Mouse (Mus musculus): ENCODE measurements around the gene Cdk19.

The Cdk19 gene

DNA sequence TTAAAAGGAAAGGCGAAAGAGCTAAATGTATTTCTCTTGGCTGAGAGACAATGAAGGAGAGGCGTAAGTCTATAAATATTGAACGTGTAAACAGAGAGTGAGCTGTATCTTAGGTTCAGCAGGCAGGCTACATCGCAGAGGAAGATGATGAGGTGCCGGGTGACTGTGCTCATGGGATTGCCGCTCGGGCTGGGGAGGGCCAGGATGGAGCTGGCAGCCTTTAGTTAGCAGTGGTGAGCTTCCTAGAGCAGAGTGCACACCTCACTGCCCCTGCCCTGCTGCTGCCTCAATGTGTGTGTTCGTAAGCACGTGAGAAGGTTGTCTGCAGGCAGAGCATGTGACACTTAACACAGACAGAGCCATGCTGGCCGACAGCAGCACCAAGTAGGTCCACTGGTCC lies 101.4 kb downstream of the Cdk19 start:
- no peak for DNase-seq (ENCODE audit: low spot score in 2 of 2)

DNA sequence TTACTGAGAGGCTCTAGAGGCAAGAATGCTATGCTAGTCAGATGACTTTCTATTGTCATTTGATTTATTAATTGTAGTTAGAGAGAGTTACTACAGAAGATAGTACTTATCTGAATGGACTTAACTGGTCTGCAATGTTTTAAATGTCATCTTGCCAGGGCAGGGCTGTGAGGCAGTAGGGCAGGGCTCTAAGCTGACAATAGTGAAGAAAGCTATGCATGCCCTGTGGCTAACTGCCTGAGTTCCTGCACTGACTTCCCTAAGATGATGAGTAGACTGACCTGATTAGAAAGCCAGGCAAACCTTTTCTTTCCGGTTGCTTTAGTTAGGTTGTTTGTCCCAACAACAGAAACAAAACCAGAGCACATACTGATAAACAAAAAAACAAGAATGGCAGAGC lies 102.7 kb downstream of the Cdk19 start:
- DNase-seq (ENCODE audit: low spot score in 2 of 2) = no peak

DNA sequence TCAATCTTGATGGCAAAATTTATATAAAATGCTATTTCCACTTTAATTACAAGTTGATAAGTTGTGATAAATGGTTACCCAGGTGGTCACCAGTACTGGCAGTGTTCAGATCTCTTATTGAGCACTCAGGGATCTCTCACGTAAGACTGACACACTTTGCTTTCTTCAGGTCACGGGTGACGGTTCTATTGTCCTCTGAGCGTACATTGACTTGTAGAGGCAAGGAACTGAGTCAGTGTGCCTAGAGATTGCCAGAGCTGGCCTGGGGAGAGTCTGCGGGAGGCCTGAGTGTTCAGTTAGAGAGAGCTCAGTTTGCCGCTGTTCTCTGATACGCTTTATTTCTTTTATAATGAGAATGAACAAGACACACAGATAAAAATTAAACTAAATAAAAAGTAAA lies 104.0 kb downstream of the Cdk19 start:
- DNase-seq (ENCODE audit: low spot score in 2 of 2) = no peak

DNA sequence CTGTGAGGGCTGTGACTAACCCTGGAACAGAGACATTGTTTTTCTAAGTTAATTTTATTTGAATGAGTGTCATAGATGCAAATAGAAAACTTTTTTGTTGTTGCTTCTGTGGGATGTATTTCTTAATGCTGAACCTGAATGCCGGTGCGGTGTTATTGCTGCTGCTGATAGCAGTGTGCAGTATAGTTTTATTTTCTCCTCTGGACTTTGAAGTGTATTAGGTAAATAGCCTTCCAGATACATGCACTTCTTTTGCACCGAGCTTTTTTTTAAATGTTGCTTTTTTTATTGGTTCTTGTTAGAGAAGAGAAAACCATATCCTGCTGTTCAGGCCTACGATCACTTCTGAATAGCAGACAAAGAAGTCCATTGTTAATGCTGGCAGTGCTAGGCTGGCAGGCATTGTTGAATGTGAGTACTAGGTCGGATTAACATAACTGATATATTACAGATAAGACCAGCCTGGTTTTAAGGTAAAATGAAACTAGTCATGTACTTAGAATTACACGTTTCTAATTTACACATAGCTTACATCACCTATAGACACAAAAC lies 104.5 kb downstream of the Cdk19 start:
- DNase-seq (ENCODE audit: low spot score in 2 of 2) = no peak

DNA sequence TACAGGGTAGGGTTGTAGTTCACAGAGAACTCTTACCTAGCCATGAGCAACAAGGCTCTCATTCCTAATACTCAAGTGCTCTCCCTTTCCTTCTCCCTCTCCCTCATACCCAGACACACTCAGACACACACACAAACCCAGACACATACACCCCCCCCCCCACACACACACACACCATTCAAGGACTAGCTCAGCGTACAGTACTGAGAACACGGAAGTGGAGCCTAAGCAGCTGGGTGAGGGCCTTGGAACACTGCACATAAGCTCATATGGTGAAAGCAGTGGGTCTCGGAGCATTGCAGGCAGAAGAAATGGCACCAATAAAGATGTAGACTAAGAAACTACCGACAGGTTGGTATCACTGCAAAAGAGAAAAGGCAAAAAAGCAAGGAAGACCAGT lies 105.2 kb downstream of the Cdk19 start:
- no peak for DNase-seq (ENCODE audit: low spot score in 2 of 2)

DNA sequence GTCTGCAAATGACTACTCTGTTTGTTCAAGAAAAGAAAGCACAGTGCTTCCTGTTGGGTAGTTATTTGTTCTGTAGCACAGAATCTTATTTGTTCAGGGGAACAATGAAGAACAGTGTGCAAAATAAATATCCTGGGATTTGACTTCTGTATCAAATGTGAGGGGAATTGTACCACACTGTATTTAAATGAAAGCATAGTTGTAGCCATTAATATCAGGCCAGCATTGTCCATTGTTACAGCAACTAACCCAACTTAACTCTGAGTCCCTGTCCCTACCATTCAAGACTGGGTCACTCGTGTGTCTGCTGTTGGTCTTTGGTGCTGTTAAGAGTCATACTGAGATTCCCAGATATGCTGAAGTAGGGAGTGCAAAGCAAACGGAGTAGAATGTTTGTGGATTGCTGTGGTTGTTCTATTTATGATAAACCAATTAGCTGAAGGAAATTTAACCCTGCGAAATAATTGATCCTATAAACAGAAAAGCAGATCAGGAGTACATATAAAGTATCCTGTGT lies 106.8 kb downstream of the Cdk19 start:
- no peak for DNase-seq (ENCODE audit: low spot score in 2 of 2)

DNA sequence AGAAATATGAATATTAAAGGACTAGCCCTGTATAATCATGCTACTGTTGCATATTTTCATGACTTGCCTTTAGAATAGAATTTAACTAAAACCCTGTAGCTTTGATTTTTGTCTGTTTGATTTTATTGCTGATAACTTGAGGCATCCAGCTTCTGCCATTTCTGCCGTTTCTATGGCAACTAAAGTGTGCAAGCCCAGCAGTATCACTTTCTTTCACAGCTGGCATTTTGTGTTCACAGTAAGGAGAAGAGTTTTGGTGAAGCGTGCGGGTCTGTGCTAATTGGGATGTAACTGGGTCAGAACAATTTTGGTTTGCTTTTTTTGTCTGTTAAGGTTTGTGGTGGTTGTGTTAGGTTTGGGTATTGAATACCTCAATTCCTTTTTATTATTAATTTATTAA lies 107.3 kb downstream of the Cdk19 start:
- no peak for DNase-seq (ENCODE audit: low spot score in 2 of 2)

DNA sequence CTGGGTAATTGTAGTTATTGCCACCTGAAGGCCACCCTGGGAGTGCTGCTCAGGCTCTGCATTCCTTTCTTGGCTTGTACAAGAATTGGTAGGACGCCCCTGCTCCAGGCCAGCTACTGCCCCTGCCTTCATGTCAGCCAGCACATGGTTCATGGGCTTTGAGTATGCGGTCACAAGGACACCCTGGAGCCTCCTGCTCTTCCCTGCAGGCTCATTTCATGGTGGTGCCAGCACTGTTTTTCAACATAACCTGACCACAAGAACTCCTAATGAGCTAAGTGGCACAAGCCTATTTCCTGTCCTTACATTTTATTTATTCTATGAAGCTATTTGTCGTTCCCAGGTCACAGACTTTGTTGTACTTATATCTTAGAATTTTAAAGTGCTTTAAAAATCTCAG lies 107.9 kb downstream of the Cdk19 start:
- no peak for DNase-seq (ENCODE audit: low spot score in 2 of 2)

DNA sequence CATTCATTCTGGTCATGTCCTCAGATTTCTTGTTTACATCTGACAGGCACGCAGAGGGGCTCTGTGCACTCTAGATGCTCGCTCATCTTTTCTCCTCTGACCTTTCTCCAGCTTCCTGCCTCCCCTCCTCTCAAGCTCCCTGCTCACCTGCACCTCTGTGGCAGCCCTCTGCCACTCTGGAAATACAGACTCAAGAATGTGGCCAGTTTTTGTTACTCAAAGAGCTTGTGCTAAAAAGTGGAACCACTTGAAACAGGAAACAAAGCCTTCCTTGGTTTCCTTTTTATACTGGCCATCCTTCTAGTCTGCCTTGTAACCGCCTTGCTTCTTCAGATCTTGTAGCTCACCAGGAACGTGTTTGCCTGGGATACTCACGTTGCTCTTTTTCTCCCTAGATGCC lies 108.6 kb downstream of the Cdk19 start:
- DNase-seq (ENCODE audit: low spot score in 2 of 2) = no peak

DNA sequence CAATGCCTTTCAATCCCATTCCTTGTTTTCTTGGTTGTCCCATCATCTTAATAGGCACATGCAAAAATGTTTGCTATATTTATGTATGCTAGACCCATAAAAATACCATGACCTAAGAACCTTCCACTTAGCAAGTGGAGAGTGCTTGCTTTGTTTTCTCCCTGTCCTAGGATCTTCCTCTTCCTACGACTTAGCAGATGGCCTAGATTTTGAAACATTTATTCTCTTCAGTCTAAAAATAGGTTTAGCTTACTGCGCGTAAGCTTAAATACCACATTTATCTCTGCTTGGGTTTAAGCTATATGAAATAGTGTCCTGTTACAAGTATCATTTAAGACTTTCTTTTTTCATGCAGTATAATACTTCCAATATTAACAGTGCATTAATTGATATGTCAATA lies 109.1 kb downstream of the Cdk19 start:
- DNase-seq (ENCODE audit: low spot score in 2 of 2) = no peak

DNA sequence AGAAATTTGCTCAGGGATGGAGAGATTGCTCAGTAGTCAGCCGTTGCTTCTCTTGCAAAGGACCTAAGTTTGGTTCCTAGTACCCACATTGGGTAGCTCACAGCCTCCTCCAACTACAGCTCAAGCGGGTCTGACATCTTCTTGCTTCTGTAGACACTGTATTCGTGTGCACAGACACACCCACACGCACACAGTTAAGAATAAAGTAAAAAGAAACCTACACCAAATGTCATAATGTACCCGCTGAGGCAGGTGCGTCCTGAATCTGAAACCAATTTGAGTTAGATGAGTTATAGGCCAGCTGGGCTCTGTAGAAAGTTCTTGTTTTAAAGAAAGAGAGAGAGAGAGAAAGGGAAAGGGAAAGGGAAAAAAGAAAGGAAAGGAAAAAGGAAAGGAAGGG lies 110.2 kb downstream of the Cdk19 start:
- no peak for DNase-seq (ENCODE audit: low spot score in 2 of 2)

DNA sequence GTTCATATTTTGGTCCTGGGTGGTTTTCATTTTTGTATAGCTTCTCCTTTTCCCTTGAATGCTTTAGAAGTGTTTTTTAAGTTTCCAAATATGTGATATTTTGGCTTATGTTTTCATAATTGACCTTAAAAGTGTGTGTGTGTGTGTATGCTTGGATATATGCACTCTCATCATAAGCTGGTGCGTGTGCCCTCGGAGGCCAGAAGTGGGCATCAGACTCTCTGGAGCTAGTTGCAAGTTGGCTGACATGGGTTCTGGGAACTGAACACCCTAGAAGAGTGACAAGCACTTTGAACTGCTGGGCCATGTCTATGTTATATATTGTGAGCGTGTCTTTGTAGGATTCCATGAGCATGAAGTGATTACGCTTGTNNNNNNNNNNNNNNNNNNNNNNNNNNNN lies 110.8 kb downstream of the Cdk19 start:
- no peak for DNase-seq (ENCODE audit: low spot score in 2 of 2)

DNA sequence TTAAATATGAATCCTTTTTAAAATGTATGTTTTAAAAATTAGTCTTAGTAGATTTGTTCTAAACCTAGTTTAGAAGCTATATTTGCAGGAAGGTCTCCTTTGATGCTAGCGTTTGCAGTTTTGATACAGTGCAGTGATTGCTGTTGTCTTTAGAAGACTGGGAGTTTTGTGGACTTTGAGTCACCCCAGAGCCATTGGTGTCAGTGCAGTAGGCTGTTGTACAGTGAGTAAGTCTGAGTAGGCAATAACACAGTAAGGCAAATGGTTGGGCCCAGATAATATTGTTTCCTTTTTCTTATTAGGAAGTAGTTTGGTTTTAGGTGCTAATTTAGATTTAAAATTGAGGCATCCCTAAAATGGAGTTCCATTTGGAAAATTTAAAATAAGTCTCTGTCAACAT lies 117.8 kb downstream of the Cdk19 start:
- no peak for DNase-seq (ENCODE audit: low spot score in 2 of 2)

DNA sequence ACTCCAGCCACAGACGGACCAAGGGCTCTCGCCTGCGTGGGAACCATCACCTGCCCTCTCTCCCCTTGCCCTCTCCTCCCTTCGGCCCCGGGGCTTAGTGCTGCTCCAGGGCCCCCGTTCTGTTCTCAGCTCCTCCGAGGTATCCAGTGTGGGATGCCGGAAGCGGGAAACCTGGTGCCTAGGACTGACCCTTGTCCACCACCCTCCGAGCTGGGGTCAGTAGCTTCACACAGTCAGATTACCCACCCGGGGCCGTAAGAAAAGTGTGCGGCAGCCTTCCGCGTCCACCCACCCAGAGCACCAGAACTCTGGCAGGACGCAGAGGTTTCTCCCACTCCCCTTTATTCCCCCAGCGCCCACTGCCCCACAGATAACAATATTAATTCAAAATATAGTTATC lies 119.8 kb downstream of the Cdk19 start:
- DNase-seq (ENCODE audit: low spot score in 2 of 2) = no peak

DNA sequence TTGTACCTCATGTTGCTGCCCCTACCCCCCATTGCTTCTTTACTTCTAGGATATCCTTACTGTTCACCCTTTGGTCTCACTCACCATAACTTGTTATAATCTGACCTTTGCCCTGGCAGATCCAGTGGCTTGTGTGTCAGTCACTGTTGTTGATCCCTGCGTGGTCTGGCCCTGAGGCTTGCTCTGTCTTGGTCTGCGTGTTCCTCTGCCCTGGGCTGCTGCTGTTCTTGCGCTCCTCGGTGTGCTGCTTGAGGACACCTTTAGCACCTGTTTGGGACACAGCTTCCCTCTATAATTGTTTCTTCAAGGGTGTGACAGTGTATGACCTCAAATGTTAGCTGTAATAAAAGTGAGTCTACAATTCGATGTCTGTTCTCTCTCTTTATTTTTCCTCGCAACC lies 122.0 kb downstream of the Cdk19 start:
- no peak for DNase-seq (ENCODE audit: low spot score in 2 of 2)

DNA sequence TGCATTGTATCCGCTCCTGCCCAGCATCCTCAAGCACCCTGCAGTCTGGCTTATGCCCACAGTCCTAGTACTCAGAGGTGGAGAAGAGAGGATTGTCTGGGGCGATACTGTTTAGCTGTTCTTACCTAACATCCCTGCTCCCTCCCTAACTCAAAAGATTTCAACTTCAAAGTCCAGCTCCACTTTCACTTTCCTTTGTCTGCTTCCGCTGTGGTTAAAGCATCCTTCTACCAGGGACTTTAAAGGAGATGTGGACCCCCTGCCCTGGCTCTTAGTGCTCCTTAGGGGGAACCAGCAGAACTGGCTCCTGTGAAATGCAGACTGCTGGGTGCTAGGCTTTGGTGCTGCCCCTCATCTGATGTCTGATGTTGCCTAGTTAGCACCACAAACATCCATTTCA lies 122.9 kb downstream of the Cdk19 start:
- no peak for DNase-seq (ENCODE audit: low spot score in 2 of 2)

DNA sequence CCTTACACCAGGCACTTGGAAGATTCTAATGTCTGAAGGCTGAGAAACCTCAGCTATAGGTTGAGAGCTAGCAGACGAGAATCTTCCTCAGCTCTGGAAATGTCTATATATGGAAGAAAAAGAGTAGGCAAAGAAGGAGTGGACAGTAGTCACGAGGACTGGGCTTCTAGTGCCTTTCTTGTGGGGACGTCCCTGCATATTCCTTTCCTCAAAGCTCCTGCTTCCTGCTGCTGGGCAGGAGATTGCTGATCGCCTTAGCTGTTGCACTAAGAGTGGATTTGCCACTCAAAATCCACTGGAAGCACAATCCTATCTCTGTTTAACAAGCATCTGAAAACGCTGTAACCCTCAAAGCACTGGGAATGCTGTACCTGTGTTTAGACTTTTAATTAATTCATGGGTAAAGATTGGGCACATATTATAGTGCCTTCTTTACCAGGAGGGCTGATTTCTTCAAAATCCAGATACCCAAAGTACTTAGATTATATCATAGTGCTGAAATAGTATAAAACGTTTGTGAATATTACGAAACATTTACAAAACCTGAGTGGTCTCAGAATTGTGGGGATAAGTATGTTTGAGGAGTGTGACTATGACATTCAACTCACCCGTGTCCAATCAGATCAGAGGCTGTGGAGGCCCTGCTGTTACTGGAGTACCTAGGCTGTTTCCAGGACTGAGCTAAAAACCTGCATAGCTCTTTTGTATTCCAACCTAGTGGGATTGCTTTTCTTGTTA lies 128.0 kb downstream of the Cdk19 start:
- no peak for DNase-seq (ENCODE audit: low spot score in 2 of 2)

DNA sequence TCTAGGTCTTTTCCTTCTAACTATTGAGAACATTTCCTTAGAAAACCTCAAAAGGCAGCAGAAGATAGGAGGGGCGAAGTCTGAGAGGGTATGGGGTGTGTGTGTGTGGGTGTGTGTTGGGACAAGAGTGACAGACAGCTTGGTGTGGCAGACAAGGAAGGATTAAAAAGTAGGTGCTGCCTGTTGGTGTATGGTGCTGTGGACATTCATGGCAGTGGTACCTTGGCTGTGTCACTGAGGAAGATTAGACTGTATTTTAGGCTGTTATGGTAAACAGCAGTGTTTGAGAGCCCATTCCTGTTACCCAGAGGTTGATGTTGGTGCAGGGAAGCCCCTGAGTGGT lies 128.5 kb downstream of the Cdk19 start:
- no peak for DNase-seq (ENCODE audit: low spot score in 2 of 2)

DNA sequence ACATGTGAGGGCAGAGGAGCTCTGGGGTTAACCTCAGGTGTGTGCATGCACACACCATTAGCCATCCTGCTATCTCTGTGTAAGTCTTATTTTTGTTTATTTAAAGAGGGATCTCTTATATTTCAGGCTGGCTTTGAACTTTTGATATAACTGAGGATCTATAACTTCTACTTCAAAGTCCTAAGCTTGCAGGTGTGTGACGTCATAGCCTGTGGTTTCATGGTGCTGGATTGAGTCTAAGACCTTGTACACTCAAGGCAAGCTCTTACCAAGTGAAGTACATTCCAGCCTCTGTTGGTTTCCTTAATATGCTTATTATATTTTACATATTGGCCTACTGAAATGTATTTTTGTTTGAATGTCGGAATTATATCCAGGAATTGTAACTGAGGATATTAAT lies 129.8 kb downstream of the Cdk19 start:
- DNase-seq (ENCODE audit: low spot score in 2 of 2) = no peak

DNA sequence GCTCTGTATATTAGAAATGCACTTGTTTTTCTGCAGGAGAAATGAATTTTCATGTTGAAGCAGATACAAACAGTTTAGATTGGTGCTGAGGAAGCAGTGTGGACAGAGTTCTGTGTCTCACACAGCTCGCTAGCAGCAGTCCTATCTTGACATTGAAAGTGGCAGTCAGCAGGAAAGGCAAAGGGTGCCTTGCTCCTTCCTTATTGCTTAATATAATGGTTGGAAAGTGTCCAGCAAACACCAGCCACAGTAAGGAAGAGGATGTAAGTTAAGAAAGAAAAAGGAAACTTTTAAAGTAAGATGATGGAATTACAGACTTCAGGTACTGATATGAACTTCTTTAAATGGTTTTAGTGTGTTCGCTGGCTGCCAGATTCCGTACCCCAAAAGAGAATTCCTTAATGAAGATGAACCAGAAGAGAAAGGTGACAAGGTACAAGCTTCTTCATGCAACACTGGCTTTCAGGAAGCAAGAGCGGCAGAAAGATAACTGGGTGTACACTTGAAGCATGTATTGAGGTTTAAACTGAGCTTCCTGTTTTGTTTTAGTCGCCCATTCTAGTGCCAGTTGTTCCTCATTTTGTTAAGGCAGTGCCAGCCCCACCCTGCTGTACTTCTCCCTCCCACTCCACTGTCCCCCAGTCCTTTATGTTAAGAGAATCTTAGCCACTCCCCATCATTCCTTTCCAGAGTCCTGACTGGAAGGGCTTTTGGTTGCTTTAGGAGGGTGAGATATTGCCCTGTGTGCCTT lies 137.3 kb downstream of the Cdk19 start:
- no peak for DNase-seq (ENCODE audit: low spot score in 2 of 2)

DNA sequence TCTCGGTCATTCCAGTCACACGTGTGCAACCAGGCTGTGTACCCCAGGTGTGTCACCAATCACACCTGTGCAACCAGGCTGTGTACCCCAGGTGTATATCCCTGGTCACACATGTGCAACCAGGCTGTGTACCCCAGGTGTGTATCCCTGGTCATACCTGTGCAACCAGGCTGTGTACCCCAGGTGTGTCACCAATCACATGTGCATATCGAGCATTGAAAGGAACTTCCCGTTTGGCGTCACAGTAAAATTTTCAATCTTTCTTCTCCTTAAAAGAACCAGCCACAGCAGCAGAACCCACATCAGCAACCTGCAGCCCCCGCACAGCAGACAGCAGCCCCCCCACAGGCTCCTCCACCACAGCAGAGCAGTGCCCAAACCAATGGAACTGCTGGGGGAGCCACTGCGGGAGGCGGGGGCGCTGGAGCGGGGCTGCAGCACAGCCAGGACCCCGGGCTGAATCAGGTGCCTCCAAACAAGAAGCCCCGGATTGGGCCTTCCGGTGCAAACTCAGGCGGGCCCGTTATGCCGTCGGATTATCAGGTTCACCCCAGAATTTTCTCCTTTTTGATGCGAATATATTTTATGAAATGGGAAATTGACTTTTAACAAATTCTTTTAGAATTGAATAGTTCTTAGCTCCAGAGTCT lies 138.2 kb downstream of the Cdk19 start:
- no peak for DNase-seq (ENCODE audit: low spot score in 2 of 2)

DNA sequence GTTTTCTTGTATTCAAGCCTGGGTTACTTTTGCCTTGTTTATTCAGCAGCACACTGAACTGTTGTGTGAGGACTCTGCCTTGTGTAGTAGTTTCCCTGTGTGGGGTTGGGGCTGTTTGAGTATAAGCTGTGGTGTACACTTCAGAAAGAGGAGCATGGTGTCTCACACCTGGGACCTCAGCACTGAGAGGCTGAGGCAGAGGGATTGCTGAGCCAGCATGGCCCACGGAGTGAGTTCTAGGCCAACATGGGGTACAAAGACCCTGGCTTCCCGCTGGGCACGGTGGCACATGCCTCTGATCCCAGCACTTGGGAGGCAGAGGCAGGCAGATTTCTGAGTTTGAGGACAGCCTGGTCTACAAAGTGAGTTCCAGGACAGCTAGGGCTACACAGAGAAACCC lies 139.3 kb downstream of the Cdk19 start:
- DNase-seq (ENCODE audit: low spot score in 2 of 2) = no peak

DNA sequence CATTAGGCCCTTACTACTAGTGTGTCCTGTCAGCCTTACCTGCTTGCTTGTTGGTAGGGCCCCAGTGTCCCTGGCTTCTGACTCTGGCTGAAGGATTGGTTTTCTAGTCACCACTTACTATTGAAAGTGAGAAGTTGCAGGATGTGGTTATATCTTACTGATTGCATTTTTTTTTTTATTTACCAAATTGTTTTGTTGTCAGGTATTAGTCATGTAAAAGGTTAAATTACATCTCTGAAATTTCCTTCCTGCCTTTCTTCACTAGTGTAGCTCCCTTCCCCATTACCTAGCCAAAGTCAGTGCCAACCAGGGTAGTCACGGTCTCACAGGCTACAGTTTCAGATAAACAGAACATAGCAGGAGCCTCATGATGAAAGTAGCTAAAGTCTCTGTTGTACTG lies 139.9 kb downstream of the Cdk19 start:
- no peak for DNase-seq (ENCODE audit: low spot score in 2 of 2)

Data from cerebellum, postnatal 4 days (tissue).